Mouse (Mus musculus): Measurements from ENCODE around the gene E2f1.
A peak's percentile ranks its signal among the peaks of the same experiment; 100 is the strongest.

E2f1 gene

DNA sequence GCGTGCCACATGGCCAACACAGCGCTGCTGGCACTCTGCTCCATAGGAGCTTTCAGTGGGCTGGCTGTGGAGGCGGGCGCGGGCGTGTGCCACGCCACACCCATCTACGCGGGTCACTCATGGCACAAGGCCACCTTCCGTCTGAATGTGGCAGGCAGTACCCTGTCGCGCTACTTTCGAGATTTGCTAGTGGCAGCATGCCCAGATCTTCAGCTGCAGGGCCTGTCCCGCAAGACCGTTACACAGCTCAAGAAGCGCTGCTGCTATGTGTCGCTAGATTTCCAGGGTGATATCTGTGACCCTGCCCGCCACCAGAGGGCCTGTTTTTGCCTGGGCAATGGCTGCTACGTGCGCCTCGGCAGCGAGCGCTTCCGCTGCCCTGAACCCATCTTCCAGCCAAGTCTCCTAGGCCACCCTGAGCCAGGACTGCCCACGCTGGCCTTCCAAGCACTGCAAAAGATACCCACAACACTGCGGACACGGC is 17.2 kb downstream of the E2f1 start:
- DNase-seq (ENCODE audit: low spot score in 2 of 2): peak; percentile 35 to 51

DNA sequence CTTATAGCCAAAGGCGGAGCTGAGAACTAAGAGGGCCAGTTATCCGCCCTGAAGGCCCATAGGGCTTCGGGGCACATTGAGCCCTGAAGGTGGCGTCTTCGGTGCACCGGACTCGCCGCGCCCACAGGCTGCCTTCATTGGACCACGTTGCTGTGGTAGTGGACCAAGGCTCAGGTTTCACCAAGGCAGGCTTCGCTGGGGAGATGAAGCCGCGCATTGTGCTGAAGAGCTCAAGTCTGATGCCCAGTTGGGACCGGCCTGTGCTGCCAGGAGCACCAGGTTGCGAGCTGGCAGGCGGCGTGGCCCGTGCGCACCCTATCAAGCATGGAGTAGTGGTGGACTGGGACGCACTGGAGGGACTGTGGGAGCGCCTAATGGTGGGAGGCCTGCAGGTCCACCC is 17.8 kb downstream of the E2f1 start:
- no peak for DNase-seq (ENCODE audit: low spot score in 2 of 2)

DNA sequence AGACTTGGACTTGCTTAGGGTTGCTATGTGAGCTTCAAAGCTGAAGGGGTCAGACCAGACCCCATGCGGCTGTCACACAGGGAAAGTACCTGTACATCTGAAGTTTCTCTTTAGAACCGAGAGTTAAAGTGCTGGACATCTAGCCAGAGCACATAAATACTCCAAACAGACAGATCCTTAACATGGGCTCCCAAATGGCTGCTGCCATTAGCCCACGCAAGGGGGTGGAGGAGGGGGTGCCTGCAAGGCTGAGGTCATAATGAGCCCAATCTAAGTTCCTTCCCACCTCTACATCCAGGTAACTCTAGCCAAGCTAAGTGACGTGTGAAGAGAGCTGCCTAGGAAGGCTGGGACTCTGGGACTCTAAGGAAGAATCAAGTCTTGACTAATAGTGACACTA is 18.2 kb downstream of the E2f1 start, which contains the start of gene Actl10:
Actl10 (plus strand) TSS at position 301 of the 400 bp plus-strand sequence.
- DNase-seq (ENCODE audit: low spot score in 2 of 2): no peak

- DNase-seq (ENCODE audit: low spot score in 2 of 2): no peak
Measured at GRCm38 (mm10) chr2:154550937-154551336, 18.8 kb downstream of the E2f1 start.

- no peak for DNase-seq (ENCODE audit: low spot score in 2 of 2)
Measured at GRCm38 (mm10) chr2:154549886-154550189, 19.9 kb downstream of the E2f1 start.

- DNase-seq (ENCODE audit: low spot score in 2 of 2): peak in 1 of 2 experiments; percentile 30
Measured at GRCm38 (mm10) chr2:154549127-154549885, 20.4 kb downstream of the E2f1 start.

DNA sequence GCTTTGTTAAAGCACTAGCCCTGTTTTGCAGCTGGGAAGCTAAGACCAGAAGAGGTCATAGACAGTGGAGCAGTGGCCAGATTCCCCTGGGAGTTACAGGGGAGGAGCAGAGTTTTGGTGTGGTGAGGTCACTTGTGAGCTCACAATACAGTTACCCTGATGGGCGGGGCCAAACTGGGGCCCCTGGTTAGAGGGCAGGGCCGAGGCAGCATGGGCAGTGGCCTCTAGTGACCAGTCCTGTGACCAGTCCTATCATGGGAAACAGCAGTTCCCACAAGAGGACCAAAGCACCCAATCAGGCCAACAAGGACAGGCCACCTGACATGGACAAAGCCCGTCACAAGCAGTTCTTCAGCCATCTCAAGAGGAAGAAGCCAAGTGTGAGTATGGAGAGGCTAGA is 21.0 kb downstream of the E2f1 start:
- DNase-seq (ENCODE audit: low spot score in 2 of 2): peak in 1 of 2 experiments; percentile 46

- DNase-seq (ENCODE audit: low spot score in 2 of 2): no peak
Measured at GRCm38 (mm10) chr2:154546711-154547110, 23.0 kb downstream of the E2f1 start, which contains the start of gene 1700003F12Rik. Gene 1700003F12Rik, plus strand, starts transcription at chr2:154547085.

GRCm38 (mm10) chr2:154543567-154544347 is 25.9 kb downstream of the E2f1 start:
- DNase-seq (ENCODE audit: low spot score in 2 of 2): peak; percentile 74 to 80

- no peak for DNase-seq (ENCODE audit: low spot score in 2 of 2)
Measured at GRCm38 (mm10) chr2:154541630-154542029, 28.1 kb downstream of the E2f1 start.

GRCm38 (mm10) chr2:154539720-154540119 is 30.0 kb downstream of the E2f1 start:
- peak in 1 of 2 experiments; percentile 28 for DNase-seq (ENCODE audit: low spot score in 2 of 2)

- no peak for DNase-seq (ENCODE audit: low spot score in 2 of 2)
Measured at GRCm38 (mm10) chr2:154538710-154539109, 31.0 kb downstream of the E2f1 start.

DNA sequence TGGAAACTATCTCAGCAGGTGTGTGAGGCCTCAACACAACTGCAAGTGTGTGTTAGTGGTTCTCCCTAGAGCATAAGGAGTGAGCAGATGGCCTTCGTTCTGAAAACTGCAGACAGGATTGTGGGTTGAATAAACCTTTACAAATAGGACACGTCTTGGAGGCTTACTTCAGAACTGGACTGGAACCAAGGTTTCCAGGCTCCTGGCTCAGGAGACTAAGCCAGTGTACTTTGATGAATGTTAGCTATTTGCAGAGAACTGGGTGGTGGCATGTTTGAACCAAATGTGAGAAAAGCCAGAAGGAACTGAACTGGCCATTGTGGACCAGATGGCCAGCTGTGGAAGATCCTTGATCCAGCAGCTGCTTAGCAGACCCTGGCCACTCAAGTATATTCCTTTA is 31.4 kb downstream of the E2f1 start:
- peak; percentile 34 to 50 for DNase-seq (ENCODE audit: low spot score in 2 of 2)

DNA sequence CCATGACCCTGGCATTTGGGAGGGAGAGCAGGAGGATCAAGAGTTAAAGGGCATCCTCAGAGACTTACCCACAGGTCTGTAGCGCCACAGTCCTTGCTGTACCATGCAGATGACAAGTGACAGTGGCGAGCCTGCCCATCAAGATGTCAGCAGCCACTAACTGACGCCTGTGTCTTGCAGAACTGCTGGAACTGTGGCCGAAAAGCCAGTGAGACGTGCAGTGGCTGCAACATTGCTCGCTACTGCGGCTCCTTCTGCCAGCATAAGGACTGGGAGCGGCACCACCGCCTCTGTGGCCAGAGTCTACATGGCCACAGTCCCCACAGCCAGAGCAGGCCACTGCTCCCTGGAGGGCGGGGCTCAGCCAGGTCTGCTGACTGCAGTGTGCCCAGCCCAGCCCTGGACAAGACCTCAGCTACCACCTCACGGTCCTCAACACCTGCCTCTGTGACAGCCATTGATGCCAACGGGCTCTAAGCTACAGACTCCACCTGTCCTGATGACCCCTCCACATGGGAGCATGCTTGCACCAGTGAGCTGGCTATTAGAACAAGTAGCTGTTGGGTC is 34.9 kb downstream of the E2f1 start:
- DNase-seq (ENCODE audit: low spot score in 2 of 2): no peak

DNA sequence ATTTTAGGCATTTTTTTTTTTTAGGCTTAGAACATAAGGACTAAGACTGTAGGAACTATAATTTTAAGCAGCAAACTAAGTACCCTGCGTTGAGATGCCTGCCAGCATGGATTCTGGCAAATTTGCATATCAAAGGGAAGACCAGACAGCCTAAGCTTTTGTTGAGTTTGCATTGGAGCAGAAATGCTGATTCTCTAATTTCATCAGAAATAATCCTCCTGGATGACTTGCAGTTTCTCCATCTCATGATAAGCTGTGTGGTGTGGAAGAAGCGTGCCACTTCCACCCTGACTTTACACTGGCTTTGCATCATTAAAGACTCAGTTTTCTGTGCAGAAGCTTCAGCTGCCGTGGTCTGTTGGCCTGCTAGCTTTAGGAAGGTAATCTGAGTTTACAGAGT is 36.8 kb downstream of the E2f1 start:
- DNase-seq (ENCODE audit: low spot score in 2 of 2): no peak

GRCm38 (mm10) chr2:154526531-154526930 is 43.2 kb downstream of the E2f1 start:
- no peak for DNase-seq (ENCODE audit: low spot score in 2 of 2)

GRCm38 (mm10) chr2:154525285-154525684 is 44.4 kb downstream of the E2f1 start:
- no peak for DNase-seq (ENCODE audit: low spot score in 2 of 2)

DNA sequence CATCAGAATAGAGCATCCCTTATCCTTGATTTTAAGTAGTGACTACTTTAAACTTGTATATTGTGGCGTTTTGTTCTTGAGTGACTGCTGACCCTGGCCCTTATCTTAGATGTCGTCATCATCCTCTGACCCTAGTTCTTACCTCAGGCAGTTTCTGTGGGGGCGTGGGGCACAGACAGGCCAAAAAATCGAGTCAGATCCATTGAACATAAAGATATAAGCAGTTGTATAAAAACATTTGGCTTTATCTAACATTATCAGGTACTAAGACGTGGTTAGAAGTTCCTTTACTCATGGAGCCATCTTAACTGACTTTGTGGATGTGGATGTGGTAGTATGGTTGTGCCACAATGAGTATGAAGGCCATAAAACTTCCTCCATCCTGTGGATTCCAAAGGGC is 47.4 kb downstream of the E2f1 start:
- DNase-seq (ENCODE audit: low spot score in 2 of 2): no peak

GRCm38 (mm10) chr2:154521449-154521848 is 48.2 kb downstream of the E2f1 start:
- DNase-seq (ENCODE audit: low spot score in 2 of 2): no peak

DNA sequence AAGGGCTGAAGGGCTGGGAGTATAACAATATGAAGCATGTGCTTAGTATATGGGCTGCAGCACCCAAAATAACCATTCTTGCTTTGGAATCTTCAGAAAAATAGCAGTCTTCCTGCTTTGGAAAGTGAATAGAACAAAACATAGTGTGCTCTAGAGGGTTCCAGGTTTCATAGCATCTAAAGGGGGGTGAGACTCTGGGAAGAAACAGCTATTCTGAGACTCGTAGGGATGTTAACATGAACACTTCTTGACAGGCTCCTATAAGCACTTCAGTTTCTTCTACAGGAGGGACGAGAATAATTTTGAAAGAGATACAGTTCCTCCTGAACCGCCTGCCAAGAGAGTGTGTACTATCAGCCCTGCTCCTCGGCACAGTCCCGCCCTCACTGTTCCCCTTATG is 52.3 kb downstream of the E2f1 start:
- DNase-seq (ENCODE audit: low spot score in 2 of 2): no peak

- no peak for DNase-seq (ENCODE audit: low spot score in 2 of 2)
Measured at GRCm38 (mm10) chr2:154516944-154517343, 52.7 kb downstream of the E2f1 start.

GRCm38 (mm10) chr2:154510141-154510540 is 59.6 kb downstream of the E2f1 start:
- DNase-seq (ENCODE audit: low spot score in 2 of 2): no peak

Data from heart, adult 9 months (tissue).